Mouse (Mus musculus): ENCODE measurements around the gene Mobp. TPM values are rescaled to one million over a fixed set of nuclear protein-coding genes. Genes with fewer than 3 reads are reported as not detected.

The Mobp gene
- polyA plus RNA-seq, 1 experiment from 2014 or later: not detected

DNA sequence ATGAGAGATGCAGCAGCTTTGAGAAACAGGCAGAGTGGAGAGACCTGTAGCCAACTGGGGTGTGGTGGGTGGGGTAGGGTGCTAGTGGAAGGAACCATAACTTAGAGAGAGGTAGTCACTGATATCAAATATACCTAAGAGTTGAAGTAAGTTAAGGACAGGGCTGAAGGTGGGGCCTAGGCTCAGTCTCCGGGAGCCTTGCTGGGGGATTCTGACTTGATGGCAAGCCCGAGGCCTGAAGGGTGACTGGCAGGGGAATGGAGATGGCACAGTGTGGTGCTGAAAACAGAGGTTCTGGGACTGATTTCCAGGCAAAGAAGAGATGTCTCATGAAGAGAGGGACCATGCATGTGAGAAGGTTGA, 34.7 kb upstream of the Mobp start:
- no peak overlapping the region for H3K4me3 ChIP-seq (ENCODE audit: low read length)
- H3K36me3 ChIP-seq (ENCODE audit: control insufficient read depth, insufficient read depth, low read length): peaks cover 12% of the 10 kb centered on the region
- no peak overlapping the region for H3K4me2 ChIP-seq (ENCODE audit: low read depth, low read length)
- peaks cover 3% of the 10 kb centered on the region for H3K4me1 ChIP-seq (replicated peaks; ENCODE audit: control insufficient read depth, insufficient read depth, low read length)
- no peaks in the 10 kb centered on the region for H3K27me3 ChIP-seq (ENCODE audit: control insufficient read depth, insufficient read depth, low read depth, low read length)
- WGBS: 88% methylated on average over 2 of the region's 2 CpGs
- no peak for ATAC-seq (ENCODE audit: low read depth)
- H3K27ac ChIP-seq (ENCODE audit: low read length): no peak overlapping the region
- no peak overlapping the region for H3K9ac ChIP-seq (ENCODE audit: low read length)
- H3K9me3 ChIP-seq (ENCODE audit: control insufficient read depth, low read length): no peaks in the 10 kb centered on the region

DNA sequence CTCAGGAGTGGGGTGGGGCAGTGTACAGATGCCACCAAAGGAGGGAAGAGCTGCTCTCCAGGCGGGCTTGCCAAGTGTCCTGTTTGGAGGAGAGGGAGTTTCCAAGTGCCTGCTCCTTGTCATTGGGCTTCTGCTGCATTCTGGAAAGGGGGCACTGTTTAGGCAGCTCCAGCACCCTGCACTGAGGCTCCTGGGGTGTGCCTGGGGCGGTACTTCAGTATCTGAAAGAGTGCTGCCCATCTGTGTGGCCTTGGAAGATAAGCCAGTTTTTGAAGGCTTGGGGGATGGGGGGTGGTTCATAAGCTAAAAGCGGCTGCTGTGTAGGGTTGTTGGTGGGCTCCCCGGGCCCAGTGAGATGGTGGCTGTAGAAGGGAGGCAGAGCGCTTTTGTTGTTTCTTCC, 33.9 kb upstream of the Mobp start:
- H3K27ac ChIP-seq (ENCODE audit: low read length): no peak overlapping the region

DNA sequence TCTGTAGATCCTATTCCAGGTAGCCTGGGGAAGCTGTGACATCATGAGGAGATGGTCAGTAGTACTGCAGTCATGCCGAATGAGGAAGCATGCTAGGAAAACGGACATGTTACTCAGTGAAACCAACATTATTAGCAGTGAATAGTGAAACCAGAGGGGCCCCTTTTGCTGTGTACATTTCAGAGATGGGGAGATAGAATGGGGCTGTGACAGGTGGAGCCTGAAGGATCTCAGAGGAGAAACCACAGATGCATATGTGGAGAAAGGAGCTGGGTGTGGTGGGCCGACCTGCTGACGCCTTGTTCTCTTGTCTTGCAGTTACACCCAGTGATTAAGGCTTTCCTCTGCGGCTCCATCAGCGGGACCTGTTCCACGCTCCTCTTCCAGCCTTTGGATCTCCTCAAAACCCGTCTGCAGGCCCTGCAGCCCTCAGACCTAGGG, 33.3 kb upstream of the Mobp start:
- H3K27ac ChIP-seq (ENCODE audit: low read length): no peak overlapping the region
- H3K4me2 ChIP-seq (ENCODE audit: low read depth, low read length): no peak overlapping the region
- 90% methylated on average over 8 of the region's 8 CpGs for WGBS
- H3K9ac ChIP-seq (ENCODE audit: low read length): no peak overlapping the region
- peaks cover 21% of the 10 kb centered on the region for H3K36me3 ChIP-seq (ENCODE audit: control insufficient read depth, insufficient read depth, low read length)
- no peaks in the 10 kb centered on the region for H3K27me3 ChIP-seq (ENCODE audit: control insufficient read depth, insufficient read depth, low read depth, low read length)
- H3K4me3 ChIP-seq (ENCODE audit: low read length): no peak overlapping the region
- no peaks in the 10 kb centered on the region for H3K9me3 ChIP-seq (ENCODE audit: control insufficient read depth, low read length)
- ATAC-seq (ENCODE audit: low read depth): no peak
- H3K4me1 ChIP-seq (replicated peaks; ENCODE audit: control insufficient read depth, insufficient read depth, low read length): peaks cover 1% of the 10 kb centered on the region

More for the DNA sequence above, 33.9 kb upstream of the Mobp start:
- ATAC-seq (ENCODE audit: low read depth): no peak
- no peaks in the 10 kb centered on the region for H3K9me3 ChIP-seq (ENCODE audit: control insufficient read depth, low read length)
- H3K36me3 ChIP-seq (ENCODE audit: control insufficient read depth, insufficient read depth, low read length): peaks cover 16% of the 10 kb centered on the region
- H3K9ac ChIP-seq (ENCODE audit: low read length): no peak overlapping the region
- WGBS: 70% methylated on average over 5 of the region's 5 CpGs
- peaks cover 3% of the 10 kb centered on the region for H3K4me1 ChIP-seq (replicated peaks; ENCODE audit: control insufficient read depth, insufficient read depth, low read length)
- H3K4me3 ChIP-seq (ENCODE audit: low read length): no peak overlapping the region
- H3K27me3 ChIP-seq (ENCODE audit: control insufficient read depth, insufficient read depth, low read depth, low read length): no peaks in the 10 kb centered on the region
- no peak overlapping the region for H3K4me2 ChIP-seq (ENCODE audit: low read depth, low read length)

DNA sequence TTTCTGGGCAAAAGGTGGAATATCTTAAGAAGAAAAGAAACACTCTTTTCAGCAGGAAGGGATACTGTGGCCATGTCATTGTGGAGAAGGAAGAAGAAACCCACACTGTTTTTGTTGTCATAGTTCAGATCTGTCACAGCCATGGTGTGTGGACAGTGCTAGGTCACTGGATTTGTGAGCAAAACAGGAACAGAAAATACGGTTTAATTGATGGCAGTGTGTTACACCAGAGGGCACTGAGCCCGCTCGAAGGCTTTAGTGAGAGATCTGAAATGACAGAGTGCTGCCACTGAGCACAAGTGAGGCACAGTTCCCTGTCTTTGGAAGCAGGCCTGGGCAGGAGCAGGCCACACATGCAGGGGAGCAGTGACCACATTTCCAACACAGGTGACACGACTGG, 31.3 kb upstream of the Mobp start:
- Histone ChIP-seq H3K4me3 (ENCODE audit: low read length) (no peak overlapping the region), H3K9me3 (ENCODE audit: control insufficient read depth, low read length) (no peaks in the 10 kb centered on the region), H3K4me2 (ENCODE audit: low read depth, low read length) (no peak overlapping the region), H3K27ac (ENCODE audit: low read length) (no peak overlapping the region), H3K9ac (ENCODE audit: low read length) (no peak overlapping the region), H3K27me3 (ENCODE audit: control insufficient read depth, insufficient read depth, low read depth, low read length) (no peaks in the 10 kb centered on the region), H3K4me1 (replicated peaks; ENCODE audit: control insufficient read depth, insufficient read depth, low read length) (no peaks in the 10 kb centered on the region), H3K36me3 (ENCODE audit: control insufficient read depth, insufficient read depth, low read length) (peaks cover 30% of the 10 kb centered on the region)
- no peak for ATAC-seq (ENCODE audit: low read depth)
- WGBS: 86% methylated on average over 4 of the region's 4 CpGs

DNA sequence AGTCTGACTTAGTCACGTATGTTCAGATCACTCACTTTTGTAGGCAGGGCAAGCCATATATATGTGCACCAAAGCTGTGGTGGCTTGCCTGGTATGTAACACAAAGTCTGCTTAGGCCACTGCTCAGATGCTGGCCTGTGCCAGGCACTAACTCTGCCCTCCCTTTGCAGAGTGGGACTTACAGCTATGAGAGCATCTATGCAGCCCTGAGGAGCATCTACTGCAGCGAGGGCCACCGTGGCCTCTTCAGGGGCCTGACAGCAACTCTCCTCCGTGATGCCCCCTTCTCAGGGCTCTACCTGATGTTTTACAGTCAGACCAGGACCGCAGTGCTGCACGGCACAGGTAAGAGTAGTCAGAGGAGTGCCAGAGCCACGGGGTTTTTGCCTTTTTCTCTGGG, 29.0 kb upstream of the Mobp start:
- no peak overlapping the region for H3K4me2 ChIP-seq (ENCODE audit: low read depth, low read length)
- H3K9ac ChIP-seq (ENCODE audit: low read length): no peak overlapping the region
- no peaks in the 10 kb centered on the region for H3K4me1 ChIP-seq (replicated peaks; ENCODE audit: control insufficient read depth, insufficient read depth, low read length)
- H3K27me3 ChIP-seq (ENCODE audit: control insufficient read depth, insufficient read depth, low read depth, low read length): no peaks in the 10 kb centered on the region
- H3K9me3 ChIP-seq (ENCODE audit: control insufficient read depth, low read length): no peaks in the 10 kb centered on the region
- ATAC-seq (ENCODE audit: low read depth): no peak
- 90% methylated on average over 7 of the region's 7 CpGs for WGBS
- H3K36me3 ChIP-seq (ENCODE audit: control insufficient read depth, insufficient read depth, low read length): peaks cover 38% of the 10 kb centered on the region
- H3K27ac ChIP-seq (ENCODE audit: low read length): no peak overlapping the region
- no peak overlapping the region for H3K4me3 ChIP-seq (ENCODE audit: low read length)

DNA sequence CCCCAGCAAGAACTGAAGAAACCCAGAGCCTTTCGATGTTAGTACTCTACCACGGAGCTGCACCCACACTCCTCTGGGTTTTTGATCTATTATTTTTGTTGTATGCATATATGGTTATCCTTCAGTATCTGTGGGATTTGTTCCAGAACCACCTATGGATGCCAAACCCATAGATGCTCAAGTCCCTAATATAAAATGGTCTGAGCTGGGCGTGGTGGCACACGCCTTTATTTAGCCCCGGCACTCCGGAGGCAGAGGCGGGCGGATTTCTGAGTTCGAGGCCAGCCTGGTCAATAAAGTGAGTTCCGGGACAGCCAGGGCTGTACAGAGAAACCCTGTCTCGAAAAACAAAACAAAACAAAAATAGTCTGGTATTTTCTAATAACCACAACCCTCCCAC, 22.6 kb upstream of the Mobp start:
- Histone ChIP-seq H3K36me3 (ENCODE audit: control insufficient read depth, insufficient read depth, low read length) (peaks cover 37% of the 10 kb centered on the region), H3K4me3 (ENCODE audit: low read length) (peak overlapping the region; percentile 100), H3K27ac (ENCODE audit: low read length) (peak overlapping the region; percentile 84; the same call in 1 of the 2 replicates), H3K4me1 (replicated peaks; ENCODE audit: control insufficient read depth, insufficient read depth, low read length) (peaks cover 15% of the 10 kb centered on the region), H3K9me3 (ENCODE audit: control insufficient read depth, low read length) (no peaks in the 10 kb centered on the region), H3K9ac (ENCODE audit: low read length) (peak overlapping the region; percentile 75), H3K27me3 (ENCODE audit: control insufficient read depth, insufficient read depth, low read depth, low read length) (no peaks in the 10 kb centered on the region), H3K4me2 (ENCODE audit: low read depth, low read length) (peak overlapping the region; percentile 62)
- ATAC-seq (ENCODE audit: low read depth): peak; percentile 6
- 50% methylated on average over 11 of the region's 11 CpGs for WGBS

DNA sequence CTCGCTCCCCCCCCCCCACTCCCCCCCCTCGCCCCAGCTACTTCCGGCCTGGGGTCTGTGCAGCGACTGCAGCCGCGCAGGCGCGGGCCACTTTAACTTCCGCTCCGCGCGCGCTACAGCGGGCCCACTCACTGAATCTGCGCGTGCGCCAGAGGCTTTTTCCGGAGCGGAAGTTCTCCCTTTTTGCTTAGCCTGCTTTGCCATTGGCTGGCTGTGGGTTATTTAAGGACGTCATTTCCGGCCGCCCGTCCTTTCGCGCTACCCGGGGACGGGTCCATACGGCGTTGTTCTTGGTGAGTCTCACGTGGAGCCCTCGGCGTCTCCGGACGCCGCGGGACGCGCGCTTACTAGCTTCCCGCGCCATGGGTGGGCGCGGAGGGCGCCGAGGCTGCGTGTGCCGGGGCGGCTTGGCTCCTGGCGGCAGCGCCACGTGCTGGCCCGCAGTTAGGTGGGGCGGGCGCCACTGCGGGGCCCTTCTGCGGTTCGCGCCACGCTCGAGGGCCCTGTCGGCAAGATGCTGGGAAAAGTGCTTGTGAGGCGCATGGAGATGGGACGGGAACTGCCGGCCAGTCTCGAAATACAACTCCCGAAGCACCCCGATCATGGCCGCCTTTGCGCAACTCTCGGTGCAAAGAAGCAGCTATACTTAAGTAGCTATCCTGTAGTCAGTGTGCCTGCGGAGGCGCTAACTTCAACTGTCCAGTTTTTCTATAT, 21.8 kb upstream of the Mobp start, which contains the start of gene Rpsa:
Gene Rpsa, plus strand, starts transcription at position 152 of the 714 bp plus-strand sequence.
- Histone ChIP-seq H3K4me1 (replicated peaks; ENCODE audit: control insufficient read depth, insufficient read depth, low read length) (peaks cover 15% of the 10 kb centered on the region), H3K9me3 (ENCODE audit: control insufficient read depth, low read length) (no peaks in the 10 kb centered on the region), H3K9ac (ENCODE audit: low read length) (peak within 1 kb of the TSS; percentile 100), H3K4me2 (ENCODE audit: low read depth, low read length) (peak within 1 kb of the TSS; percentile 85), H3K27me3 (ENCODE audit: control insufficient read depth, insufficient read depth, low read depth, low read length) (no peaks in the 10 kb centered on the region), H3K4me3 (ENCODE audit: low read length) (peak within 1 kb of the TSS; percentile 100), H3K27ac (ENCODE audit: low read length) (peak within 1 kb of the TSS; percentile 88), H3K36me3 (ENCODE audit: control insufficient read depth, insufficient read depth, low read length) (peaks cover 37% of the 10 kb centered on the region)
- peak; percentile 99 for ATAC-seq (ENCODE audit: low read depth)
- WGBS: under 1% methylated on average over 62 of the region's 72 CpGs

DNA sequence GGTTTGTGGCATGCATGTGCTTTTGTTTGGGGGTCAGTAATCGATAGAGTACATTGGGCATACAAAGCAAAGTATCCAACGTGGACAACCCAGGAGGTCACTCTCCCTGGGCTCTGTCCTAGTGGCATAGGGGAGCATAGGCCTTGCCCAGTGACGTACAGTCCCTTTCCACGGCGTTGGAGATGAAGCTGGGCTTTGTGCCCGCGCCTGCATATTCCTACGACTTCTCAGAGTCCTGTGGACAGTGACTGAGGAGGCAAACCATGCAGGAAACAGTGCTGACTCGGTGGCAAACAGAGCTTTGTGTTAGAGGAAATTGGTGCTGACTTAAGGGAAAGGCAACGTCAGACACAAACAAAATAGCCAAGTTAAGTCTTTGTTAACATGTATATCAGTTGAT, 20.2 kb upstream of the Mobp start:
- no peak for ATAC-seq (ENCODE audit: low read depth)
- peak overlapping the region; percentile 41; the same call in 1 of the 2 replicates for H3K9ac ChIP-seq (ENCODE audit: low read length)
- H3K9me3 ChIP-seq (ENCODE audit: control insufficient read depth, low read length): no peaks in the 10 kb centered on the region
- H3K27me3 ChIP-seq (ENCODE audit: control insufficient read depth, insufficient read depth, low read depth, low read length): no peaks in the 10 kb centered on the region
- H3K4me2 ChIP-seq (ENCODE audit: low read depth, low read length): peak overlapping the region; percentile 85
- peak overlapping the region; percentile 100 for H3K4me3 ChIP-seq (ENCODE audit: low read length)
- H3K4me1 ChIP-seq (replicated peaks; ENCODE audit: control insufficient read depth, insufficient read depth, low read length): peaks cover 15% of the 10 kb centered on the region
- H3K36me3 ChIP-seq (ENCODE audit: control insufficient read depth, insufficient read depth, low read length): peaks cover 30% of the 10 kb centered on the region
- WGBS: 52% methylated on average over 10 of the region's 10 CpGs
- H3K27ac ChIP-seq (ENCODE audit: low read length): no peak overlapping the region

DNA sequence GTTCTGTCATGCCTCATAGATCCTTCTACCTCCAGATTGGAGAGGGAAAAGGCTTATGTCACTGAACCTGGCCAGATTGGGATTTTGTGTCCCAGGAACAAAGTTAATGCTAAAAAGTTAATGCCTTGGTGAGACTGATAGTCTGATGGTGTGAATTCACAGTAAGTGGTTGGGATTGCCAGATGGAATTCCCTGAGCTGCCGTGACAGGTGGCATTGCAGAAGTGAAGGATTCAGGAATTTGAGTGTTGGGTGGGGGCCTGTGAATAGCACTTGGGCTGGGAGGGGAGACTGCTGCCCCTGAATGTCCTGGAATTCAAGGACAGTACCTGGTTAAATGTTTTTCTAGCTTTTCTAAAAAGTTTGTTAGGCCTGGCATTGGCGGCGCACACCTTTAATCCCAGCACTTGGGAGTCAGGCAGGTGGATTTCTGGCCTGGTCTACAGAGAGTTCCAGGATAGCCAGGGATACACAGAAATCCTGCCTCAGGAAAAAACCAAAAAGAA, 17.7 kb upstream of the Mobp start:
- Histone ChIP-seq H3K4me2 (ENCODE audit: low read depth, low read length) (no peak overlapping the region), H3K27me3 (ENCODE audit: control insufficient read depth, insufficient read depth, low read depth, low read length) (no peaks in the 10 kb centered on the region), H3K4me1 (replicated peaks; ENCODE audit: control insufficient read depth, insufficient read depth, low read length) (peaks cover 12% of the 10 kb centered on the region), H3K9ac (ENCODE audit: low read length) (no peak overlapping the region), H3K27ac (ENCODE audit: low read length) (no peak overlapping the region), H3K36me3 (ENCODE audit: control insufficient read depth, insufficient read depth, low read length) (peaks cover 29% of the 10 kb centered on the region), H3K9me3 (ENCODE audit: control insufficient read depth, low read length) (no peaks in the 10 kb centered on the region), H3K4me3 (ENCODE audit: low read length) (no peak overlapping the region)
- ATAC-seq (ENCODE audit: low read depth): no peak
- 78% methylated on average over 3 of the region's 3 CpGs for WGBS

All from lung, embryonic 16.5 days (tissue).